Mouse (Mus musculus) urinary bladder, postnatal 4 days (tissue): ENCODE results near the gene Glis1.

Source experiments
- DNase-seq, 2 experiments: peaks; one replicate each; pipeline ENCODE4 v3.0.0; 2021 to 2022; ENCODE audit warnings: low spot score in 2 of 2

Gene Glis1

GRCm38 (mm10) chr4:107683006-107683756 lies 248.8 kb downstream of the Glis1 start:
- no peak for DNase-seq

- DNase-seq, result no peak
Measured at GRCm38 (mm10) chr4:107684130-107684529, 249.7 kb downstream of the Glis1 start, which contains the start of gene Dmrtb1. Gene Dmrtb1, minus strand, starts transcription at chr4:107684230.
